Mouse (Mus musculus) limb, embryonic 12.5 days (tissue): ENCODE results near the gene Dusp15. TPM values are rescaled to one million over a fixed set of nuclear protein-coding genes. Genes with fewer than 3 reads are reported as not detected.

Source experiments
- ATAC-seq: fragments of 200-750 bp; cut with Nextera tagmentation; 2 replicates; pipeline ENCODE4 v1.8.0; 2017; ENCODE audit warnings: low read depth, moderate TSS enrichment; ENCODE audit not compliant: insufficient number of reproducible peaks, insufficient read depth, low FRiP score, low TSS enrichment
- H3K27ac ChIP-seq: fragments of 300-500 bp; sonication (generic); 2 replicates; pipeline ENCODE4 v1.5.1; 2016; ENCODE audit warnings: mild to moderate bottlenecking, moderate library complexity
- H3K27me3 ChIP-seq: fragments of 300-500 bp; sonication (generic); 2 replicates; pipeline ENCODE4 v1.6.1; 2016; ENCODE audit warnings: mild to moderate bottlenecking, moderate library complexity
- H3K36me3 ChIP-seq: fragments of 300-500 bp; sonication (generic); 2 replicates; pipeline ENCODE4 v1.6.1; 2016; ENCODE audit warnings: mild to moderate bottlenecking, moderate library complexity
- H3K4me1 ChIP-seq: fragments of 300-500 bp; sonication (generic); replicated peaks from 2 replicates; pipeline ENCODE4 v1.6.1; 2016
- H3K4me2 ChIP-seq: fragments of 300-500 bp; sonication (generic); 2 replicates; pipeline ENCODE4 v1.6.1; 2016; ENCODE audit warnings: mild to moderate bottlenecking, moderate library complexity
- H3K4me3 ChIP-seq: fragments of 300-500 bp; sonication (generic); replicated peaks from 2 replicates; pipeline ENCODE4 v1.5.1; 2016; ENCODE audit warnings: mild to moderate bottlenecking
- H3K9ac ChIP-seq: fragments of 300-500 bp; sonication (generic); replicated peaks from 2 replicates; pipeline ENCODE4 v1.6.1; 2016; ENCODE audit warnings: mild to moderate bottlenecking, moderate library complexity
- H3K9me3 ChIP-seq: fragments of 300-500 bp; sonication (generic); 2 replicates; pipeline ENCODE4 v1.6.1; 2016; ENCODE audit warnings: mild to moderate bottlenecking, moderate library complexity
- WGBS: fragments of 180-500 bp; shearing (Covaris S2); methylation state at CpG from one replicate; pipeline ENCODE4 v1.1.7; 2016; 5-methylcytosine and 5-hydroxymethylcytosine counted together
- polyA plus RNA-seq: library from polyadenylated mRNA; unstranded; fragments of >200 nt; fragmentation: Nextera tagmentation; extraction: Ambion mirVana; gene quantifications from 2 replicates; pipeline ENCODE4 v1.2.1, GENCODE M21; 2016

The Dusp15 gene
- polyA plus RNA-seq, 1 experiment from 2014 or later: 0.60 TPM

GRCm38 (mm10) chr2:152916111-152916510 lies 35.4 kb downstream of the Dusp15 start:
- Histone ChIP-seq H3K9ac (no peak overlapping the region), H3K36me3 (no peaks in the 10 kb centered on the region), H3K27ac (no peak overlapping the region), H3K4me3 (no peak overlapping the region), H3K4me1 (peaks cover 10% of the 10 kb centered on the region; the same call in 1 of the 2 replicates), H3K9me3 (no peaks in the 10 kb centered on the region), H3K27me3 (peaks cover 37% of the 10 kb centered on the region), H3K4me2 (no peak overlapping the region)
- WGBS: 26% methylated on average over 5 of the region's 5 CpGs
- no peak for ATAC-seq

DNA sequence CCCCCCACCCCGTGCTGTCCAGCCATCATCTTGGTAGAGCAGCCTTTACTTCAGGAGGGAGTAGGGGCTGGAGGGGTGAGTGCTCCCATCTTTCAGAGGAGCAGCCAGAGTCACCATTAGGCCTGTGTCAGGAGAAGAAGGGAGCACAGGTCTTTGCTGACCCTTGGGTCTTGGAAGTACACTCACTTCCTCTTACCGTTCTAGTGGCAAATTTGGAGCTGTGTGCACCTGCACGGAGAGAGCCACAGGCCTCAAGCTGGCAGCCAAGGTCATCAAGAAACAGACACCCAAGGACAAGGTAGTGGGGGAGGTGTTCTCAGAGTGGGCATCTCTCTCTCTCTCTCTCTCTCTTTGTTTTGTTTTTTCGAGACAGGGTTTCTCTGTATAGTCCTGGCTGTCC lies 36.0 kb downstream of the Dusp15 start:
- no peak overlapping the region for H3K4me2 ChIP-seq
- H3K4me1 ChIP-seq: peaks cover 10% of the 10 kb centered on the region; the same call in 1 of the 2 replicates
- WGBS: 62% methylated on average over 4 of the region's 4 CpGs

DNA sequence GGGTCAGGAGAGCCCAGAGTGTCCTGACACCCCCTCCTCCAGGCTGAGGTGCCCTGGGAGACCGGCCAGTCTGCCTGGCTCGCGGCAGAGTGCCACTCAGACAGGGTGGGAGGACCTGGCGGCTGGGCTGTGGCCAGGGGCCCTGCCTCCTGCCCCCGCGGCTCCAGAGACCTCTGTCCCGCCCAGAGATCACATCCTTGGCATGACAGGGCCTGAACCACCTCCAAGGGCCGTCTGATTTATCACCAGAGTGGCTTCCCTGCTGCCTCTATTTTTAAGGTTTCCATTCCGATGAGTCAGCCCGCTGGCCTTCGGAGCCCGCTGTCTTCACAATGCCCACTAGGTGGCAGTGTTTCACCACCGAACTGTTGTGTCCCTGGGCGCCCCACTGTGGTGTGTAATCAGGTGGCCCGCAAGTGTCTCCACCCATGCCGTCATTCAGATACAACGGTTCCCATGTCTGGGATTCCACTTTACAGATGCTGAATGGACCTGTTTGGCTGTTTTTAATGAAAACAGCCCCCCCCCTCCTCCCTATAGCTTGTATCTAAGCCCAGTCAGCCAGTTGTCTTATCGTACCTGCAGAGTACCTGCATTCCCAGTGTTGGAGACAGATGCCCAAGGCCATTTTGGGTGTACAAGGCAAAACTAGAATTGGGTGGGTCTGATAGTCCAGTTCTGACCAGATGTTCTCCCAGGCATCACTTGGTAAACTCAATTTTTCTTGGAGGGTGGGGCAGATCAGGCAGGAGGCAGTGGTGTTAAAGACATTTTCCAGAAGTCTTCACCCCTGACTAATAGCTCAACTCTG lies 37.0 kb downstream of the Dusp15 start:
- WGBS: 3% methylated on average over 18 of the region's 18 CpGs
- peak overlapping the region; percentile 22; the same call in 1 of the 2 replicates for H3K4me3 ChIP-seq

More for the DNA sequence above, 36.0 kb downstream of the Dusp15 start:
- Histone ChIP-seq H3K9me3 (no peaks in the 10 kb centered on the region), H3K27ac (no peak overlapping the region), H3K27me3 (peaks cover 43% of the 10 kb centered on the region), H3K36me3 (no peaks in the 10 kb centered on the region), H3K4me3 (no peak overlapping the region), H3K9ac (no peak overlapping the region)
- no peak for ATAC-seq

DNA sequence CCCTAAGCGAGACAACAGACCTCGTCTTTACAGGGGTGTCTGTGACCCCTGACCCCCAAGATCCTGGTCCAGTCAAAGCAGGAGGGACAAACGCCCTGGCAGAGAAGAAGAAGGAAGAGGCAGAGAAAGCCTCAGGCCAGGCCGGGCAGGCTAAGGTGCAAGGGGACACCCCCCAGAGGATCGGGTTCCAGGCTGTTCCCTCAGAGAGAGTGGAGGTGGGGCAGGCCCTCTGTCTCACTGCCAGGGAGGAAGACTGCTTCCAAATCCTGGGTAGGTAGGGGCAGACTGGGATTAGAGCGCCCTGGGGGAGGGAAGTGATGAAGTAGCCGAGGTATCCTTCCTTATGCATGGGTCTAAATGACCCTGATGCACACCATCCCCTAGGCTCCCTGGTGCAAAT lies 38.0 kb downstream of the Dusp15 start:
- no peaks in the 10 kb centered on the region for H3K36me3 ChIP-seq
- 32% methylated on average over 7 of the region's 7 CpGs for WGBS
- H3K9me3 ChIP-seq: no peaks in the 10 kb centered on the region
- no peak overlapping the region for H3K4me2 ChIP-seq
- H3K9ac ChIP-seq: peak overlapping the region; percentile 40; the same call in 1 of the 2 replicates
- H3K27ac ChIP-seq: no peak overlapping the region
- H3K27me3 ChIP-seq: peaks cover 50% of the 10 kb centered on the region
- no peak overlapping the region for H3K4me3 ChIP-seq
- no peak for ATAC-seq
- H3K4me1 ChIP-seq: peaks cover 10% of the 10 kb centered on the region; the same call in 1 of the 2 replicates

More for the DNA sequence above, 37.0 kb downstream of the Dusp15 start:
- 0 out of 2 replicates have a peak, but pooled peaks have one; percentile 26 for ATAC-seq
- Histone ChIP-seq H3K9me3 (no peaks in the 10 kb centered on the region), H3K9ac (peak overlapping the region; percentile 40; the same call in 1 of the 2 replicates), H3K27me3 (peaks cover 50% of the 10 kb centered on the region), H3K27ac (no peak overlapping the region), H3K36me3 (no peaks in the 10 kb centered on the region), H3K4me1 (peaks cover 10% of the 10 kb centered on the region; the same call in 1 of the 2 replicates), H3K4me2 (peak overlapping the region; percentile 50)

GRCm38 (mm10) chr2:152911432-152911831 lies 40.1 kb downstream of the Dusp15 start:
- no peak overlapping the region for H3K27ac ChIP-seq
- H3K9ac ChIP-seq: no peak overlapping the region
- no peaks in the 10 kb centered on the region for H3K36me3 ChIP-seq
- H3K4me3 ChIP-seq: no peak overlapping the region
- H3K4me2 ChIP-seq: no peak overlapping the region
- no peaks in the 10 kb centered on the region for H3K9me3 ChIP-seq
- no peak for ATAC-seq
- 33% methylated on average over 6 of the region's 6 CpGs for WGBS
- H3K27me3 ChIP-seq: peaks cover 44% of the 10 kb centered on the region
- peaks cover 24% of the 10 kb centered on the region for H3K4me1 ChIP-seq

DNA sequence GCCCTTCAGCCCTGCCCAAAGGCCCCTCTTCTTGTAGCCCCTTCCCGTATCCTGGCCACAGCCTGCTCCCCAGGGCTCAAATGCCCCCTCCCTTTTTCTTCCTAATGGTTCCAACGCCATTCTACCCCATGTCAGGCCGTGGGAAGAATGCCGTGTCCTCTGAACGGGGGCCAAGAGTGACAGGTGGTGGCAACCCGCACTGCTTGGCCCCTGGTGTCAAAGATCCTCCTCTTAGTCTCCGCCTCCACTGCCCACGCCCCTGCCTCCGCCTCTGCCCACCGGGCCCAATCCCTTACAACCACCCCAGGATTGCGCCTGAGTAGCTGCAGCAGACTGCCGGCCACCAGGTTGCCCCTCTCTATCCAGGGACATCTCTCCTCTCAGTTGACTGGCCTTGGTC lies 40.5 kb downstream of the Dusp15 start, which contains the start of gene Mylk2:
Gene Mylk2 (plus strand): TSS at position 322 of the 400 bp plus-strand sequence.
- H3K4me2 ChIP-seq: no peak within 1 kb of the TSS
- no peak for ATAC-seq
- no peaks in the 10 kb centered on the region for H3K9me3 ChIP-seq
- H3K36me3 ChIP-seq: no peaks in the 10 kb centered on the region
- 17% methylated on average over 12 of the region's 12 CpGs for WGBS
- H3K9ac ChIP-seq: no peak within 1 kb of the TSS
- H3K27me3 ChIP-seq: peaks cover 44% of the 10 kb centered on the region
- no peak within 1 kb of the TSS for H3K27ac ChIP-seq
- H3K4me1 ChIP-seq: peaks cover 28% of the 10 kb centered on the region
- H3K4me3 ChIP-seq: no peak within 1 kb of the TSS

DNA sequence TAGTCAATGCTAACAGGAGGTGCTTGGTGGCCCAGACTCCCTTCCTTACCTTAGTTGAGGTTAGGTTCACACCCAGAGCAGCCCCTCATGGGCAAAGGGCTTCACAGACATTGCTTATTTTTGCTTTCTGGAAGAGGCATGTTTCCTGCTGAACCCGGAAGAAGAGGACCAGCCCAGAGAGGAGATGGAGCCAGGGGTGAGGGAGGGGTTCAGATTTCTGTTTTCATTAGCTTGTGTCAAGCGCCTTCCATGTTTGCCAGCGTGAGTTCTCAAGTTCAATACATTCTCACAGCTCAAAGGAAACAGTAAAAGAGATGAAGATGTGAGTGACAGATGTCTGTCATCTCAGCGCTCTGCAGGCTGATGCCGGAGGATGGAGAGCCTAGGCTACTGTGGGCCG lies 41.6 kb downstream of the Dusp15 start:
- H3K9me3 ChIP-seq: no peaks in the 10 kb centered on the region
- H3K27me3 ChIP-seq: peaks cover 44% of the 10 kb centered on the region
- no peak overlapping the region for H3K4me3 ChIP-seq
- H3K9ac ChIP-seq: no peak overlapping the region
- H3K36me3 ChIP-seq: no peaks in the 10 kb centered on the region
- no peak overlapping the region for H3K27ac ChIP-seq
- no peak overlapping the region for H3K4me2 ChIP-seq
- WGBS: 86% methylated on average over 6 of the region's 6 CpGs
- H3K4me1 ChIP-seq: peaks cover 35% of the 10 kb centered on the region
- no peak for ATAC-seq

- H3K9me3 ChIP-seq: no peaks in the 10 kb centered on the region
- peaks cover 44% of the 10 kb centered on the region for H3K4me1 ChIP-seq
- peaks cover 25% of the 10 kb centered on the region for H3K27me3 ChIP-seq
- 45% methylated on average over 14 of the region's 14 CpGs for WGBS
- H3K36me3 ChIP-seq: no peaks in the 10 kb centered on the region
- no peak for ATAC-seq
- H3K4me3 ChIP-seq: no peak overlapping the region
- no peak overlapping the region for H3K9ac ChIP-seq
- no peak overlapping the region for H3K4me2 ChIP-seq
- no peak overlapping the region for H3K27ac ChIP-seq
Observed at GRCm38 (mm10) chr2:152907114-152907943, 44.2 kb downstream of the Dusp15 start.

- H3K9ac ChIP-seq: no peak overlapping the region
- no peak overlapping the region for H3K4me3 ChIP-seq
- H3K4me1 ChIP-seq: peaks cover 46% of the 10 kb centered on the region
- 68% methylated on average over 9 of the region's 9 CpGs for WGBS
- H3K4me2 ChIP-seq: no peak overlapping the region
- H3K27ac ChIP-seq: no peak overlapping the region
- H3K36me3 ChIP-seq: no peaks in the 10 kb centered on the region
- no peak for ATAC-seq
- H3K9me3 ChIP-seq: no peaks in the 10 kb centered on the region
- H3K27me3 ChIP-seq: peaks cover 16% of the 10 kb centered on the region
Observed at GRCm38 (mm10) chr2:152906274-152907037, 45.0 kb downstream of the Dusp15 start.

- H3K9ac ChIP-seq: 0 out of 2 replicates have a peak overlapping the region, but pooled peaks have one; percentile 23
- peaks cover 4% of the 10 kb centered on the region for H3K27me3 ChIP-seq
- H3K9me3 ChIP-seq: no peaks in the 10 kb centered on the region
- peaks cover 46% of the 10 kb centered on the region for H3K4me1 ChIP-seq
- no peak overlapping the region for H3K27ac ChIP-seq
- ATAC-seq: peak; percentile 56; the same call in 1 of the 2 replicates
- H3K36me3 ChIP-seq: no peaks in the 10 kb centered on the region
- no peak overlapping the region for H3K4me2 ChIP-seq
- H3K4me3 ChIP-seq: no peak overlapping the region
- WGBS: 41% methylated on average over 11 of the region's 11 CpGs
Observed at GRCm38 (mm10) chr2:152905036-152905829, 46.3 kb downstream of the Dusp15 start.
